Mouse (Mus musculus): Measurements from ENCODE around the gene Cyp2c65.
"Not testable (repeated sequence)": the region's sequence is repeated elsewhere in the genome, so short reads cannot be mapped to it uniquely, and the experiment has no call there.

The Cyp2c65 gene

DNA sequence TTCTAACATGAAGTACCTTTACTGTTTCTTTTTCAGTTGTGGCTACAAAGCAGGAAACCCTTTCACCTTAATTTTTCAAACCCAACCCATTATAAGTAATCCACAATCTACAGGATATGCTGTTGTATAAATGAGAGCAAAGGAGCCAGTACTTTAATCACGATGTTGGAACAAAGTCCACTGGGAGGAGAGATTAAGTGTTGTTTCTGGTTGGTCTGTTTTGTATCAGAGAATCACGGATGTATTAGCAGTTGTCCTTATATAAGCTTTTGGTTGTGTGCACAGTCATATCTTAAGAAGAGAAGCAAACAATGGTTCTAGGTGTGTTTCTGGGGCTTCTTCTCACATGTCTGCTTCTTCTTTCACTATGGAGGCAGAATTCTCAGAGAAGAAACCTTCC lies at the start of gene Cyp2c65:
Gene Cyp2c65, plus strand, starts transcription at position 297 of the 400 bp plus-strand sequence.
- DNase-seq (ENCODE audit: low spot score) = no peak

GRCm38 (mm10) chr19:39057928-39058327 lies 2.9 kb upstream of the Cyp2c65 start:
- no peak for DNase-seq (ENCODE audit: low spot score)

DNA sequence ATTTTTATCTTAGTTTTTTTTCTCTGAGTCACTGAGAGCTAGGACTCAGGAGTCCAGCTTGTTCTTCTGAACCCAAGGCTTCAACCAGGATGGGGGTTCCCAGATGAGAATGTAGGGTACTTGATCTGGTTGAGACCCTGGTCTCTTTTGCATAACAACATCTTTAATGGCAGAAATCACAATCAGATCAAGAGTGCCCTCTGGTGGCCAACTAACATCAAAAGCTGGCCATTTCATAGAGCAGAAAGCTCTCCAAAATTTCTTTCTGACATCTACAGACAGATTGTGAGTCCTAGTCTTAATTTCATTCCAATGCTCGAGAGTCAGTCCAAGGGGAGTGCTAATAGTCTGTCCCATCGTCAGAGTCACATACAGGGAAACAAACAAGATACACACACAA lies 38.0 kb downstream of the Cyp2c65 start:
- DNase-seq (ENCODE audit: low spot score) = not testable (repeated sequence)

GRCm38 (mm10) chr19:39113644-39114043 lies 52.8 kb downstream of the Cyp2c65 start, which contains the start of gene Cyp2c66:
TSS of gene Cyp2c66 (plus strand) at chr19:39113898.
- no peak for DNase-seq (ENCODE audit: low spot score)

All from embryo, embryonic 10 days (tissue).